Mouse (Mus musculus) gastrocnemius, postnatal 4 days (tissue): ENCODE measurements at regions not wholly inside any gene's neighbourhood (a gene's known extent, or its start where the extent isn't known, plus 50 kb on each side); places are given as distances from the start of the nearest gene placed in this dataset.
"Not testable (repeated sequence)": the region's sequence is repeated elsewhere in the genome, so short reads cannot be mapped to it uniquely, and the experiment has no call there.

Experiments used
- DNase-seq, 2 experiments: peaks; one replicate each; pipeline ENCODE4 v3.0.0; 2021 to 2022; ENCODE audit warnings: low spot score in 2 of 2, mixed read lengths in 2 of 2

- no peak for DNase-seq
These were observed 96.7 kb upstream of the Max start for GRCm38 (mm10) chr12:77058596-77059190.

- no peak for DNase-seq
These were observed 94.9 kb upstream of the Max start for GRCm38 (mm10) chr12:77056748-77057370.

GRCm38 (mm10) chr12:77054700-77055099 is 92.7 kb upstream of the Max start:
- DNase-seq, result no peak

- DNase-seq, result no peak
These were observed 92.2 kb upstream of the Max start for GRCm38 (mm10) chr12:77054211-77054610.

GRCm38 (mm10) chr12:77052853-77053252 is 90.9 kb upstream of the Max start:
- peak in 1 of 2 experiments; percentile 39 for DNase-seq

- no peak for DNase-seq
These were observed 86.4 kb upstream of the Max start for GRCm38 (mm10) chr12:77048380-77048779.

- DNase-seq, result no peak
These were observed 85.3 kb upstream of the Max start for GRCm38 (mm10) chr12:77047273-77047672.

- DNase-seq, result no peak
These were observed 84.0 kb upstream of the Max start for GRCm38 (mm10) chr12:77045956-77046355.

GRCm38 (mm10) chr12:77045356-77045755 is 83.4 kb upstream of the Max start:
- DNase-seq, result no peak

GRCm38 (mm10) chr12:77042356-77042755 is 80.4 kb upstream of the Max start:
- DNase-seq, result no peak

GRCm38 (mm10) chr12:77041141-77041540 is 79.1 kb upstream of the Max start:
- no peak for DNase-seq

- DNase-seq, result no peak
These were observed 77.9 kb upstream of the Max start for GRCm38 (mm10) chr12:77039953-77040305.

GRCm38 (mm10) chr12:77039295-77039952 is 77.4 kb upstream of the Max start:
- DNase-seq, result peak in 1 of 2 experiments; percentile 44

- no peak for DNase-seq
These were observed 73.7 kb upstream of the Max start for GRCm38 (mm10) chr12:77035676-77036075.

GRCm38 (mm10) chr12:77031448-77031847 is 69.4 kb upstream of the Max start:
- DNase-seq, result no peak

- DNase-seq, result no peak
These were observed 63.5 kb upstream of the Max start for GRCm38 (mm10) chr12:77025431-77025879.

- DNase-seq, result no peak
These were observed 60.5 kb upstream of the Max start for GRCm38 (mm10) chr12:77022538-77022937.

- no peak for DNase-seq
These were observed 59.9 kb upstream of the Max start for GRCm38 (mm10) chr12:77021881-77022280.

GRCm38 (mm10) chr12:77019708-77020511 is 57.9 kb upstream of the Max start:
- DNase-seq, result peak in 1 of 2 experiments; percentile 39

GRCm38 (mm10) chr12:77019148-77019547 is 57.1 kb upstream of the Max start:
- DNase-seq, result not testable (repeated sequence)

- DNase-seq, result no peak
These were observed 56.4 kb upstream of the Max start for GRCm38 (mm10) chr12:77018373-77018772.

GRCm38 (mm10) chr12:77014908-77015307 is 52.9 kb upstream of the Max start:
- no peak for DNase-seq
